Mouse (Mus musculus): ENCODE results near the gene Slc30a1.

- TF ChIP-seq POLR2A (IDR thresholded peaks at IDR 0.05; ENCODE audit: borderline replicate concordance, insufficient read depth, low read length) (no peak), CTCF (IDR thresholded peaks at IDR 0.05; ENCODE audit: borderline replicate concordance, insufficient read depth, low read depth, low read length) (no peak)
Observed at GRCm38 (mm10) chr1:191929897-191930524, 23.4 kb downstream of the Slc30a1 start.
